Mouse (Mus musculus): ENCODE results near the gene C1rb. TPM values are rescaled to one million over a fixed set of nuclear protein-coding genes. Genes with fewer than 3 reads are reported as not detected.
A peak's percentile ranks its signal among the peaks of the same experiment; 100 is the strongest.
"Not testable (repeated sequence)": the region's sequence is repeated elsewhere in the genome, so short reads cannot be mapped to it uniquely, and the experiment has no call there.

The C1rb gene
- total RNA-seq (2017): not detected in 2 replicates

GRCm38 (mm10) chr6:124570026-124570425 is at the start of gene C1rb:
C1rb (plus strand) TSS chr6:124570294.
- no peak for ATAC-seq (ENCODE audit: extremely low read depth, insufficient number of reproducible peaks, low FRiP score, poor library complexity, severe bottlenecking)

GRCm38 (mm10) chr6:124522082-124522481 is 48.0 kb upstream of the C1rb start:
- not testable (repeated sequence) for ATAC-seq (ENCODE audit: extremely low read depth, insufficient number of reproducible peaks, low FRiP score, poor library complexity, severe bottlenecking)

GRCm38 (mm10) chr6:124527881-124528280 is 42.2 kb upstream of the C1rb start:
- no peak for ATAC-seq (ENCODE audit: extremely low read depth, insufficient number of reproducible peaks, low FRiP score, poor library complexity, severe bottlenecking)

- ATAC-seq (ENCODE audit: extremely low read depth, insufficient number of reproducible peaks, low FRiP score, poor library complexity, severe bottlenecking): no peak
These were observed 39.0 kb upstream of the C1rb start for GRCm38 (mm10) chr6:124531077-124531476.

- not testable (repeated sequence) for ATAC-seq (ENCODE audit: extremely low read depth, insufficient number of reproducible peaks, low FRiP score, poor library complexity, severe bottlenecking)
These were observed 33.8 kb upstream of the C1rb start for GRCm38 (mm10) chr6:124536125-124536829.

GRCm38 (mm10) chr6:124541176-124541575 is 28.9 kb upstream of the C1rb start:
- not testable (repeated sequence) for ATAC-seq (ENCODE audit: extremely low read depth, insufficient number of reproducible peaks, low FRiP score, poor library complexity, severe bottlenecking)

- peak; percentile 63 for ATAC-seq (ENCODE audit: extremely low read depth, insufficient number of reproducible peaks, low FRiP score, poor library complexity, severe bottlenecking)
These were observed 27.8 kb upstream of the C1rb start, which contains the start of gene C1s1 for GRCm38 (mm10) chr6:124542284-124542683. C1s1 (minus strand) TSS chr6:124542359.

- ATAC-seq (ENCODE audit: extremely low read depth, insufficient number of reproducible peaks, low FRiP score, poor library complexity, severe bottlenecking): no peak
These were observed 25.6 kb upstream of the C1rb start for GRCm38 (mm10) chr6:124544466-124544865.

GRCm38 (mm10) chr6:124545425-124545824 is 24.7 kb upstream of the C1rb start:
- no peak for ATAC-seq (ENCODE audit: extremely low read depth, insufficient number of reproducible peaks, low FRiP score, poor library complexity, severe bottlenecking)

- ATAC-seq (ENCODE audit: extremely low read depth, insufficient number of reproducible peaks, low FRiP score, poor library complexity, severe bottlenecking): not testable (repeated sequence)
These were observed 22.1 kb upstream of the C1rb start for GRCm38 (mm10) chr6:124547979-124548378.

- ATAC-seq (ENCODE audit: extremely low read depth, insufficient number of reproducible peaks, low FRiP score, poor library complexity, severe bottlenecking): no peak
These were observed 21.0 kb upstream of the C1rb start for GRCm38 (mm10) chr6:124549023-124549550.

- ATAC-seq (ENCODE audit: extremely low read depth, insufficient number of reproducible peaks, low FRiP score, poor library complexity, severe bottlenecking): no peak
These were observed 17.3 kb upstream of the C1rb start for GRCm38 (mm10) chr6:124552766-124553165.

- ATAC-seq (ENCODE audit: extremely low read depth, insufficient number of reproducible peaks, low FRiP score, poor library complexity, severe bottlenecking): not testable (repeated sequence)
These were observed 14.1 kb upstream of the C1rb start for GRCm38 (mm10) chr6:124555956-124556355.

- not testable (repeated sequence) for ATAC-seq (ENCODE audit: extremely low read depth, insufficient number of reproducible peaks, low FRiP score, poor library complexity, severe bottlenecking)
These were observed 8.9 kb upstream of the C1rb start for GRCm38 (mm10) chr6:124561156-124561555.

GRCm38 (mm10) chr6:124561611-124562010 is 8.5 kb upstream of the C1rb start:
- ATAC-seq (ENCODE audit: extremely low read depth, insufficient number of reproducible peaks, low FRiP score, poor library complexity, severe bottlenecking): not testable (repeated sequence)

- ATAC-seq (ENCODE audit: extremely low read depth, insufficient number of reproducible peaks, low FRiP score, poor library complexity, severe bottlenecking): not testable (repeated sequence)
These were observed 5.1 kb downstream of the C1rb start for GRCm38 (mm10) chr6:124575155-124575678.

- ATAC-seq (ENCODE audit: extremely low read depth, insufficient number of reproducible peaks, low FRiP score, poor library complexity, severe bottlenecking): not testable (repeated sequence)
These were observed 10.1 kb downstream of the C1rb start for GRCm38 (mm10) chr6:124580155-124580554.

GRCm38 (mm10) chr6:124582231-124582630 is 12.1 kb downstream of the C1rb start:
- no peak for ATAC-seq (ENCODE audit: extremely low read depth, insufficient number of reproducible peaks, low FRiP score, poor library complexity, severe bottlenecking)

- ATAC-seq (ENCODE audit: extremely low read depth, insufficient number of reproducible peaks, low FRiP score, poor library complexity, severe bottlenecking): no peak
These were observed 14.8 kb downstream of the C1rb start for GRCm38 (mm10) chr6:124584935-124585334.

GRCm38 (mm10) chr6:124585761-124586160 is 15.7 kb downstream of the C1rb start:
- ATAC-seq (ENCODE audit: extremely low read depth, insufficient number of reproducible peaks, low FRiP score, poor library complexity, severe bottlenecking): no peak

Data from neutrophil, adult 5-6 weeks (primary cell).